Mouse (Mus musculus) embryonic facial prominence, embryonic 13.5 days (tissue): Measurements from ENCODE around the gene Nup54. TPM values are rescaled to one million over a fixed set of nuclear protein-coding genes. Genes with fewer than 3 reads are reported as not detected.

Experiments
- ATAC-seq: fragments of 200-750 bp; cut with Nextera tagmentation; 2 replicates; pipeline ENCODE4 v1.8.0; 2017; ENCODE audit warnings: low read depth; ENCODE audit not compliant: insufficient number of reproducible peaks, insufficient read depth, low FRiP score, low TSS enrichment
- H3K27ac ChIP-seq: fragments of 300-500 bp; sonication (generic); 2 replicates; pipeline ENCODE4 v1.5.1; 2015; ENCODE audit warnings: moderate library complexity, mild to moderate bottlenecking, inconsistent platforms
- H3K27me3 ChIP-seq: fragments of 300-500 bp; sonication (generic); 2 replicates; pipeline ENCODE4 v1.6.1; 2015; ENCODE audit warnings: mild to moderate bottlenecking, inconsistent platforms
- H3K36me3 ChIP-seq: fragments of 300-500 bp; sonication (generic); 2 replicates; pipeline ENCODE4 v1.6.1; 2015; ENCODE audit warnings: mild to moderate bottlenecking, inconsistent platforms
- H3K4me1 ChIP-seq: fragments of 300-500 bp; sonication (generic); 2 replicates; pipeline ENCODE4 v1.6.1; 2015; ENCODE audit warnings: inconsistent platforms
- H3K4me2 ChIP-seq: fragments of 300-500 bp; sonication (generic); 2 replicates; pipeline ENCODE4 v1.6.1; 2015; ENCODE audit warnings: moderate library complexity, mild to moderate bottlenecking, inconsistent platforms
- H3K4me3 ChIP-seq: fragments of 300-500 bp; sonication (generic); 2 replicates; pipeline ENCODE4 v1.5.1; 2015; ENCODE audit warnings: mild to moderate bottlenecking, inconsistent platforms
- H3K9ac ChIP-seq: fragments of 300-500 bp; sonication (generic); 2 replicates; pipeline ENCODE4 v1.6.1; 2015; ENCODE audit warnings: mild to moderate bottlenecking, inconsistent platforms
- H3K9me3 ChIP-seq: fragments of 300-500 bp; sonication (generic); 2 replicates; pipeline ENCODE4 v1.6.1; 2016; ENCODE audit warnings: inconsistent platforms
- WGBS: fragments of 180-500 bp; shearing (Covaris S2); methylation state at CpG from one replicate; pipeline ENCODE4 v1.1.7; 2015; ENCODE audit warnings: mixed read lengths; 5-methylcytosine and 5-hydroxymethylcytosine counted together
- polyA plus RNA-seq: library from polyadenylated mRNA; unstranded; fragments of >200 nt; fragmentation: Nextera tagmentation; extraction: Ambion mirVana; gene quantifications from 2 replicates; pipeline ENCODE4 v1.2.1, GENCODE M21; 2015

Nup54 gene
- polyA plus RNA-seq, 1 experiment from 2014 or later, result 57.0 TPM

GRCm38 (mm10) chr5:92411461-92412140 lies 23.4 kb downstream of the Nup54 start:
- Histone ChIP-seq H3K27ac (no peak overlapping the region), H3K9me3 (no peaks in the 10 kb centered on the region), H3K4me1 (no peaks in the 10 kb centered on the region), H3K4me3 (no peak overlapping the region), H3K4me2 (no peak overlapping the region), H3K9ac (no peak overlapping the region), H3K27me3 (no peaks in the 10 kb centered on the region), H3K36me3 (peaks cover 23% of the 10 kb centered on the region)
- 71% methylated on average over 7 of the region's 7 CpGs for WGBS
- ATAC-seq, result no peak

- Histone ChIP-seq H3K27me3 (no peaks in the 10 kb centered on the region), H3K4me3 (no peak overlapping the region), H3K9ac (no peak overlapping the region), H3K36me3 (peaks cover 17% of the 10 kb centered on the region), H3K27ac (no peak overlapping the region), H3K4me2 (no peak overlapping the region), H3K4me1 (no peaks in the 10 kb centered on the region), H3K9me3 (no peaks in the 10 kb centered on the region)
- no peak for ATAC-seq
- WGBS, result 82% methylated on average over 5 of the region's 5 CpGs
Measured at GRCm38 (mm10) chr5:92410486-92410885, 24.5 kb downstream of the Nup54 start.

GRCm38 (mm10) chr5:92409361-92410155 lies 25.5 kb downstream of the Nup54 start:
- Histone ChIP-seq H3K9ac (no peak overlapping the region), H3K27ac (no peak overlapping the region), H3K36me3 (peaks cover 10% of the 10 kb centered on the region), H3K27me3 (no peaks in the 10 kb centered on the region), H3K9me3 (no peaks in the 10 kb centered on the region), H3K4me3 (no peak overlapping the region), H3K4me1 (no peaks in the 10 kb centered on the region; the same call in 1 of the 2 replicates), H3K4me2 (no peak overlapping the region)
- no peak for ATAC-seq
- WGBS, result 79% methylated on average over 9 of the region's 9 CpGs

- H3K36me3 ChIP-seq, result no peaks in the 10 kb centered on the region
Measured at GRCm38 (mm10) chr5:92404400-92404678, 30.7 kb downstream of the Nup54 start.

DNA sequence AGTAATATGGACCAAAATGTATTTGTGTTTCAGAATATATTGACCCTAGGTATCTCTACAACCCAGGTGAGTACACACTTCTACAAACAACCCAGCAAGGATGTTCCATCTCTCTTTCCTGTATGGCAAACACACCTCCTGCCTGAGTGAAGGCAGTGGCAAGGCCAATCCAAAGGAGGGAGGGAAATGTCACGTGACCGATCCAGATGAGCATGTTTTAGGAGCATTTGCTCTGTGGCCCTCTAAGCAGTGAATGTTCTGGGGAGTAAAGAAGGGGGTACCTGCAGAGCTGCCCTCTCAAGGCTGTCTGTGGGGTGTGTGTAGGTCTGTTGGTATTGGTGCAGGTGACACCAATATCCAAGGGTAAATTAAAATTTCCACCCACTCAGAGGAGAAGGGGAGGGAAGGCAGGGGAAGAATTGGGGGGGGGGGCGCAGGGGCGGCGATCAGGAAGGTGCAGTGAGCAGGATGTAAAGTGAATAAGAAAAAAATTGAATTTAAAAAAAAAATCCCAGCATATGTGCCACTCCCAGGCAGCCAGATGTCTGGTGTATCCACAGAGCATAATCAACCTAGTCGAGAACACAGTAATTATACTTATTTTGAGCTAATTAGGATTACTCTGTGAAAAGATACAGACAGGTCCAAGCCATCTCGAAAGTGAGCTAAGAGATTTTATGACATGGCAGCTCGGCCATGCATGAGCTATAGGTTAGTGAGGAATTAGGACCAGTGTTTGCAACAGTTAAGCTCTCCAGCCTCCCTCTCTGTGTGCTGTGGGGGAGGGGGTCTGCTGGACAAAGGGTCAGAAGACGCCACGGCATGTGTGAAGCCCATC lies 31.2 kb downstream of the Nup54 start:
- Histone ChIP-seq H3K4me1 (no peaks in the 10 kb centered on the region; the same call in 1 of the 2 replicates), H3K4me3 (no peak overlapping the region), H3K9me3 (no peaks in the 10 kb centered on the region), H3K4me2 (no peak overlapping the region), H3K36me3 (no peaks in the 10 kb centered on the region), H3K9ac (no peak overlapping the region), H3K27ac (no peak overlapping the region), H3K27me3 (no peaks in the 10 kb centered on the region)
- WGBS, result 41% methylated on average over 10 of the region's 10 CpGs
- no peak for ATAC-seq

More at GRCm38 (mm10) chr5:92404400-92404678, 30.7 kb downstream of the Nup54 start:
- Histone ChIP-seq H3K4me1 (no peaks in the 10 kb centered on the region; the same call in 1 of the 2 replicates), H3K4me3 (no peak overlapping the region), H3K27me3 (no peaks in the 10 kb centered on the region), H3K9ac (no peak overlapping the region), H3K4me2 (no peak overlapping the region), H3K27ac (no peak overlapping the region), H3K9me3 (no peaks in the 10 kb centered on the region)
- no peak for ATAC-seq
- WGBS, result 15% methylated on average over 2 of the region's 2 CpGs

- peak overlapping the region; percentile 31; the same call in 1 of the 2 replicates for H3K4me2 ChIP-seq
- no peak overlapping the region for H3K27ac ChIP-seq
- H3K4me3 ChIP-seq, result no peak overlapping the region
- H3K36me3 ChIP-seq, result no peaks in the 10 kb centered on the region
- WGBS, result 34% methylated on average over 9 of the region's 9 CpGs
- H3K9ac ChIP-seq, result no peak overlapping the region
- H3K4me1 ChIP-seq, result no peaks in the 10 kb centered on the region; the same call in 1 of the 2 replicates
- H3K9me3 ChIP-seq, result no peaks in the 10 kb centered on the region
- no peak for ATAC-seq
- H3K27me3 ChIP-seq, result no peaks in the 10 kb centered on the region
Measured at GRCm38 (mm10) chr5:92402816-92403215, 32.2 kb downstream of the Nup54 start.

DNA sequence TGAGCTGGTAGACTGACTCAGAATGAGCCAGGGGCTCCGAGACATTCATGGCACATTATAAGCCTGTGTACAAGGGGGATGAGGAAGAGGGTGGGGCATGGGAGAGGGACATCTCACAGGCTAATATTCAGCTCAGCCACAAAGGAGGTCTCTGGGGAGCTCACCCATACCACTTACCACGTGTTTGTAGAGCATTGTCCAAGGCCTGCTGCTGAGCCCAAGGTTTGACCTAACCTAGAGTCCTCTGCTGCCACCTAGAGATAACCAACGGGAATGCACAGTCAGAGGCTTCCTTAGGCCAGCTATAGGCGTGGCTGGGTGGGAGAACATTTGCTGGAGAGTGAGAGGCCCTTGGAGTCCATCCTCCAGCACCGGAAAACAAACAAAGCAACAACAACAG lies 36.9 kb downstream of the Nup54 start:
- peaks cover 10% of the 10 kb centered on the region for H3K27me3 ChIP-seq
- H3K4me3 ChIP-seq, result no peak overlapping the region
- 25% methylated on average over 5 of the region's 5 CpGs for WGBS
- no peak overlapping the region for H3K9ac ChIP-seq
- H3K27ac ChIP-seq, result no peak overlapping the region
- H3K36me3 ChIP-seq, result no peaks in the 10 kb centered on the region
- no peak overlapping the region for H3K4me2 ChIP-seq
- no peaks in the 10 kb centered on the region for H3K4me1 ChIP-seq
- peak; percentile 37; the same call in 1 of the 2 replicates for ATAC-seq
- no peaks in the 10 kb centered on the region for H3K9me3 ChIP-seq

GRCm38 (mm10) chr5:92396476-92396875 lies 38.5 kb downstream of the Nup54 start:
- Histone ChIP-seq H3K4me2 (no peak overlapping the region), H3K4me3 (no peak overlapping the region), H3K4me1 (no peaks in the 10 kb centered on the region), H3K9ac (no peak overlapping the region), H3K36me3 (no peaks in the 10 kb centered on the region), H3K9me3 (no peaks in the 10 kb centered on the region), H3K27me3 (peaks cover 27% of the 10 kb centered on the region), H3K27ac (no peak overlapping the region)
- 81% methylated on average over 6 of the region's 6 CpGs for WGBS
- ATAC-seq, result no peak

GRCm38 (mm10) chr5:92395764-92396163 lies 39.3 kb downstream of the Nup54 start:
- H3K4me2 ChIP-seq, result no peak overlapping the region
- no peaks in the 10 kb centered on the region for H3K9me3 ChIP-seq
- H3K4me3 ChIP-seq, result no peak overlapping the region
- H3K4me1 ChIP-seq, result no peaks in the 10 kb centered on the region
- peaks cover 34% of the 10 kb centered on the region for H3K27me3 ChIP-seq
- no peak overlapping the region for H3K9ac ChIP-seq
- no peak overlapping the region for H3K27ac ChIP-seq
- ATAC-seq, result no peak
- H3K36me3 ChIP-seq, result no peaks in the 10 kb centered on the region
- WGBS, result 83% methylated on average over 3 of the region's 3 CpGs

DNA sequence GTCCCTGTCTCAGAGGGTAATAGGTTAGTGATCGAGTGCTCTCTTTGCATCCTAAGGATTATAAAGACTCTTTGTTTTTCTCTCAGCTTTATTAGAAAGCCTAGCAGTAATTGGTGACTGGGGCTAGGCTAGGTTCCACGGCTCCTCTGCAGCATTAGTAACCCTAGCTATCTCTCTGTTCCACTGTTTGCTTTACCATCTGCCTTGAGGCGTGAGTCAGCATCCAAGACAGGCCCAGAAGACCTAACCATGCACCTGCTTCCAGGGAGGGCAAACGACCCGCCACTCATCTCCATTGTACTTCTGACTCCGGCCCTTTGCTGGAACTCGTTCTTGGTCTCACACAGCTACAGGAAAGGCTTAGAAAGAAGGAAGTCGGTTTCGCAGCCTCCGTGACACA lies 41.2 kb downstream of the Nup54 start:
- Histone ChIP-seq H3K27ac (no peak overlapping the region), H3K4me1 (no peaks in the 10 kb centered on the region), H3K27me3 (peaks cover 45% of the 10 kb centered on the region), H3K9me3 (no peaks in the 10 kb centered on the region), H3K4me3 (no peak overlapping the region), H3K4me2 (no peak overlapping the region), H3K36me3 (no peaks in the 10 kb centered on the region), H3K9ac (no peak overlapping the region)
- no peak for ATAC-seq
- WGBS, result 60% methylated on average over 10 of the region's 10 CpGs

- no peak for ATAC-seq
- 39% methylated on average over 18 of the region's 18 CpGs for WGBS
- Histone ChIP-seq H3K27ac (no peak overlapping the region), H3K4me2 (peak overlapping the region; percentile 51), H3K4me3 (peak overlapping the region; percentile 24), H3K36me3 (no peaks in the 10 kb centered on the region), H3K9ac (no peak overlapping the region), H3K27me3 (peaks cover 45% of the 10 kb centered on the region), H3K4me1 (no peaks in the 10 kb centered on the region), H3K9me3 (no peaks in the 10 kb centered on the region)
Measured at GRCm38 (mm10) chr5:92392542-92392941, 42.5 kb downstream of the Nup54 start.
